Mouse (Mus musculus): ENCODE measurements around the gene Gm6899. TPM values are rescaled to one million over a fixed set of nuclear protein-coding genes. Genes with fewer than 3 reads are reported as not detected.

The Gm6899 gene
- not detected in 2 replicates for polyA plus RNA-seq (2012; rRNA removed)
- polyA plus RNA-seq (2014; fragmentation: Nextera tagmentation; extraction: Ambion mirVana): not detected in 2 replicates

GRCm38 (mm10) chr11:26593061-26594059 is at the start of gene Gm6899, which contains the start of gene Vrk2:
Gene Gm6899, plus strand, starts transcription at chr11:26593241.
Gene Vrk2, minus strand, starts transcription at chr11:26593999.
- H3K9me3 ChIP-seq (ENCODE audit: control insufficient read depth, low read length): no peaks in the 10 kb centered on the region
- peak within 1 kb of the TSS; percentile 77 for H3K4me3 ChIP-seq (replicated peaks; ENCODE audit: low read length)

GRCm38 (mm10) chr11:26551551-26551950 is 41.5 kb upstream of the Gm6899 start:
- Histone ChIP-seq H3K9me3 (ENCODE audit: control insufficient read depth, low read length) (no peaks in the 10 kb centered on the region), H3K4me1 (ENCODE audit: control insufficient read depth, insufficient read depth, low read length) (no peaks in the 10 kb centered on the region), H3K36me3 (ENCODE audit: control insufficient read depth, insufficient read depth, low read length) (0 out of 2 replicates have a peak, but pooled peaks cover under 1% of the 10 kb centered on the region), H3K27ac (replicated peaks; ENCODE audit: low read depth, low read length) (no peak overlapping the region), H3K9ac (ENCODE audit: low read depth, low read length, severe bottlenecking) (no peak overlapping the region), H3K4me3 (replicated peaks; ENCODE audit: low read length) (no peak overlapping the region), H3K4me2 (replicated peaks; ENCODE audit: low read depth, low read length, severe bottlenecking) (no peak overlapping the region), H3K27me3 (ENCODE audit: control insufficient read depth, insufficient read depth, low read length) (no peaks in the 10 kb centered on the region)
- DNase-seq (ENCODE audit: low spot score): no peak
- 87% methylated on average over 3 of the region's 3 CpGs for WGBS
- no peak for TF ChIP-seq POLR2A (IDR thresholded peaks at IDR 0.05; ENCODE audit: borderline replicate concordance, extremely low read depth, insufficient read depth, insufficient read length)
- no peak for ATAC-seq (ENCODE audit: low FRiP score, low read depth)

More at GRCm38 (mm10) chr11:26593061-26594059, at the start of gene Gm6899, which contains the start of gene Vrk2:
- Histone ChIP-seq H3K36me3 (ENCODE audit: control insufficient read depth, insufficient read depth, low read length) (no peaks in the 10 kb centered on the region), H3K4me1 (ENCODE audit: control insufficient read depth, insufficient read depth, low read length) (0 out of 2 replicates have a peak, but pooled peaks cover 4% of the 10 kb centered on the region), H3K9ac (ENCODE audit: low read depth, low read length, severe bottlenecking) (peak within 1 kb of the TSS; percentile 85), H3K27ac (replicated peaks; ENCODE audit: low read depth, low read length) (peak within 1 kb of the TSS; percentile 70), H3K4me2 (replicated peaks; ENCODE audit: low read depth, low read length, severe bottlenecking) (peak within 1 kb of the TSS; percentile 75), H3K27me3 (ENCODE audit: control insufficient read depth, insufficient read depth, low read length) (no peaks in the 10 kb centered on the region)
- WGBS: under 1% methylated on average over 56 of the region's 60 CpGs
- no peak; the same call in 1 of the 2 replicates for TF ChIP-seq POLR2A (IDR thresholded peaks at IDR 0.05; ENCODE audit: borderline replicate concordance, extremely low read depth, insufficient read depth, insufficient read length)
- ATAC-seq (ENCODE audit: low FRiP score, low read depth): peak; percentile 95
- DNase-seq (ENCODE audit: low spot score): peak; percentile 78

DNA sequence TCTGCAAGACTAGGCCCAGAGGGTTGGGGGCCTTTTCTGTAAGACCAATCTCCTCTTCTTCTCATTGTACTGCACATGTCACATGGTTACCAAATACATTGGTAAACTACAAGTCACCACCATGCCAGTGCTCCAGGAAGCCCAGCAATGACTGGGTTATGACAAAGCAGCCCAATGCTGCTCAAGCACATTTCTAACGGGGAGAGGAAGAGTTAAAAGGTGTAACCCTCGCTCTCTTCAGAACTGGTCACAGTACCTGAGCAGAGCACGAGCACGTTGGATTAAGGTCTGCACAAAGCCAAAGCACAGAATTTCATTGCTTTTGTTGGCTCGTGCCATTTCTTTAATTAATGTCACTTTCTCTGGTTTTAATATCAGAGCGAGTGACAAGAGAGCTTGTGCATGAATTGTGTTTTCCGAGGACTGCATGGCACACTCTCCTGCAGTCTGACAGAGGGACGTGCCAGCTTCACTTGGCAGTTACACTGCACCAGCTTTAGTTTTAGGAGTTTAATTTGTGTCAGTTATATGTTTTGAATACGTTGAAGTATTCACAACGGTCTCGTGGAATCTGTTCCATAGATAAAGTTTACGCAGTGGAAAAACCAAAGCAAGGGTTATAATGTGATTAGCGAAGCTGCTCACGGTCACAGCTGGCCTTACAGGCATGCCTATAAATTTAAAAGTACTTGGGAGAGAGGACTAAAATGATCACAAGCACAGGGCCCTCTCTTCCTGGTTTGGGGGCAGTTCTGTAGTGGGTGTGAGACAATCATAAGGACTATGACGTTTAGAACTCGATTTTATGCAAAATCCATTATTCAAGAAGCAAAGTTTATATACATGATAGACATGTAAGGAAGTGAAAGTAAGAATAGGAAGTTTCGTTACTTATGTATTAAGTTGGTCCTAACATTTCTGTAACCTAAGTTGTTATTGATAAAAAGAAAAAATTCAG is 7.4 kb upstream of the Gm6899 start:
- ATAC-seq (ENCODE audit: low FRiP score, low read depth): no peak; the same call in 1 of the 2 replicates
- H3K9me3 ChIP-seq (ENCODE audit: control insufficient read depth, low read length): no peaks in the 10 kb centered on the region
- 0 out of 2 replicates have a peak, but pooled peaks cover 5% of the 10 kb centered on the region for H3K4me1 ChIP-seq (ENCODE audit: control insufficient read depth, insufficient read depth, low read length)
- no peak overlapping the region for H3K27ac ChIP-seq (replicated peaks; ENCODE audit: low read depth, low read length)
- no peaks in the 10 kb centered on the region for H3K27me3 ChIP-seq (ENCODE audit: control insufficient read depth, insufficient read depth, low read length)
- H3K9ac ChIP-seq (ENCODE audit: low read depth, low read length, severe bottlenecking): no peak overlapping the region
- 55% methylated on average over 17 of the region's 17 CpGs for WGBS
- H3K4me2 ChIP-seq (replicated peaks; ENCODE audit: low read depth, low read length, severe bottlenecking): no peak overlapping the region
- DNase-seq (ENCODE audit: low spot score): no peak
- 0 out of 2 replicates have a peak, but pooled peaks cover 5% of the 10 kb centered on the region for H3K36me3 ChIP-seq (ENCODE audit: control insufficient read depth, insufficient read depth, low read length)
- H3K4me3 ChIP-seq (replicated peaks; ENCODE audit: low read length): no peak overlapping the region
- TF ChIP-seq POLR2A (IDR thresholded peaks at IDR 0.05; ENCODE audit: borderline replicate concordance, extremely low read depth, insufficient read depth, insufficient read length): no peak

GRCm38 (mm10) chr11:26586367-26587183 is 6.5 kb upstream of the Gm6899 start:
- Histone ChIP-seq H3K4me2 (replicated peaks; ENCODE audit: low read depth, low read length, severe bottlenecking) (no peak overlapping the region), H3K27ac (replicated peaks; ENCODE audit: low read depth, low read length) (no peak overlapping the region), H3K4me3 (replicated peaks; ENCODE audit: low read length) (no peak overlapping the region), H3K27me3 (ENCODE audit: control insufficient read depth, insufficient read depth, low read length) (no peaks in the 10 kb centered on the region), H3K36me3 (ENCODE audit: control insufficient read depth, insufficient read depth, low read length) (0 out of 2 replicates have a peak, but pooled peaks cover 5% of the 10 kb centered on the region), H3K9me3 (ENCODE audit: control insufficient read depth, low read length) (no peaks in the 10 kb centered on the region), H3K9ac (ENCODE audit: low read depth, low read length, severe bottlenecking) (no peak overlapping the region), H3K4me1 (ENCODE audit: control insufficient read depth, insufficient read depth, low read length) (0 out of 2 replicates have a peak, but pooled peaks cover 5% of the 10 kb centered on the region)
- 63% methylated on average over 6 of the region's 6 CpGs for WGBS
- ATAC-seq (ENCODE audit: low FRiP score, low read depth) (no peak), DNase-seq (ENCODE audit: low spot score) (no peak)
- no peak for TF ChIP-seq POLR2A (IDR thresholded peaks at IDR 0.05; ENCODE audit: borderline replicate concordance, extremely low read depth, insufficient read depth, insufficient read length)

Measured in limb, embryonic 14.5 days (tissue).